Mouse (Mus musculus): ENCODE measurements around the gene Insrr. TPM values are rescaled to one million over a fixed set of nuclear protein-coding genes. Genes with fewer than 3 reads are reported as not detected.
A peak's percentile ranks its signal among the peaks of the same experiment; 100 is the strongest.

The Insrr gene
- polyA plus RNA-seq, 1 experiment from 2014 or later = 0.04 TPM

- Histone ChIP-seq H3K4me2 (ENCODE audit: low read depth, low read length) (no peak overlapping the region), H3K4me3 (ENCODE audit: low read length) (no peak overlapping the region), H3K27me3 (ENCODE audit: control insufficient read depth, insufficient read depth, low read depth, low read length) (peaks cover 3% of the 10 kb centered on the region; the same call in 1 of the 2 replicates), H3K36me3 (ENCODE audit: control insufficient read depth, insufficient read depth, low read length) (no peaks in the 10 kb centered on the region), H3K27ac (ENCODE audit: low read length) (no peak overlapping the region), H3K9ac (ENCODE audit: low read length) (no peak overlapping the region), H3K4me1 (replicated peaks; ENCODE audit: control insufficient read depth, insufficient read depth, low read length) (no peaks in the 10 kb centered on the region), H3K9me3 (ENCODE audit: control insufficient read depth, low read length) (no peaks in the 10 kb centered on the region)
- no peak for ATAC-seq (ENCODE audit: low read depth)
- 3% methylated on average over 4 of the region's 4 CpGs for WGBS
Measured at GRCm38 (mm10) chr3:87838622-87839021, 41.9 kb downstream of the Insrr start.

GRCm38 (mm10) chr3:87840858-87841257, 44.1 kb downstream of the Insrr start:
- H3K4me2 ChIP-seq (ENCODE audit: low read depth, low read length) = no peak overlapping the region
- peaks cover 3% of the 10 kb centered on the region; the same call in 1 of the 2 replicates for H3K27me3 ChIP-seq (ENCODE audit: control insufficient read depth, insufficient read depth, low read depth, low read length)
- no peak overlapping the region for H3K27ac ChIP-seq (ENCODE audit: low read length)
- H3K4me3 ChIP-seq (ENCODE audit: low read length) = no peak overlapping the region
- no peaks in the 10 kb centered on the region for H3K4me1 ChIP-seq (replicated peaks; ENCODE audit: control insufficient read depth, insufficient read depth, low read length)
- ATAC-seq (ENCODE audit: low read depth) = no peak
- no peaks in the 10 kb centered on the region for H3K9me3 ChIP-seq (ENCODE audit: control insufficient read depth, low read length)
- no peaks in the 10 kb centered on the region for H3K36me3 ChIP-seq (ENCODE audit: control insufficient read depth, insufficient read depth, low read length)
- no peak overlapping the region for H3K9ac ChIP-seq (ENCODE audit: low read length)

- no peak overlapping the region for H3K27ac ChIP-seq (ENCODE audit: low read length)
- H3K9me3 ChIP-seq (ENCODE audit: control insufficient read depth, low read length) = no peaks in the 10 kb centered on the region
- WGBS = 74% methylated on average over 4 of the region's 4 CpGs
- no peaks in the 10 kb centered on the region for H3K36me3 ChIP-seq (ENCODE audit: control insufficient read depth, insufficient read depth, low read length)
- no peak for ATAC-seq (ENCODE audit: low read depth)
- H3K4me2 ChIP-seq (ENCODE audit: low read depth, low read length) = no peak overlapping the region
- no peak overlapping the region for H3K9ac ChIP-seq (ENCODE audit: low read length)
- no peak overlapping the region for H3K4me3 ChIP-seq (ENCODE audit: low read length)
- H3K4me1 ChIP-seq (replicated peaks; ENCODE audit: control insufficient read depth, insufficient read depth, low read length) = no peaks in the 10 kb centered on the region
- H3K27me3 ChIP-seq (ENCODE audit: control insufficient read depth, insufficient read depth, low read depth, low read length) = no peaks in the 10 kb centered on the region
Measured at GRCm38 (mm10) chr3:87844981-87845380, 48.2 kb downstream of the Insrr start.

GRCm38 (mm10) chr3:87846186-87846585, 49.4 kb downstream of the Insrr start:
- H3K9ac ChIP-seq (ENCODE audit: low read length) = no peak overlapping the region
- ATAC-seq (ENCODE audit: low read depth) = no peak
- H3K9me3 ChIP-seq (ENCODE audit: control insufficient read depth, low read length) = no peaks in the 10 kb centered on the region
- no peak overlapping the region for H3K27ac ChIP-seq (ENCODE audit: low read length)
- H3K4me2 ChIP-seq (ENCODE audit: low read depth, low read length) = no peak overlapping the region
- WGBS = 59% methylated on average over 4 of the region's 4 CpGs
- H3K4me3 ChIP-seq (ENCODE audit: low read length) = no peak overlapping the region
- H3K27me3 ChIP-seq (ENCODE audit: control insufficient read depth, insufficient read depth, low read depth, low read length) = no peaks in the 10 kb centered on the region
- H3K4me1 ChIP-seq (replicated peaks; ENCODE audit: control insufficient read depth, insufficient read depth, low read length) = no peaks in the 10 kb centered on the region
- H3K36me3 ChIP-seq (ENCODE audit: control insufficient read depth, insufficient read depth, low read length) = no peaks in the 10 kb centered on the region

- Histone ChIP-seq H3K4me3 (ENCODE audit: low read length) (no peak within 1 kb of the TSS), H3K27ac (ENCODE audit: low read length) (no peak within 1 kb of the TSS), H3K4me2 (ENCODE audit: low read depth, low read length) (no peak within 1 kb of the TSS), H3K9me3 (ENCODE audit: control insufficient read depth, low read length) (no peaks in the 10 kb centered on the region), H3K4me1 (replicated peaks; ENCODE audit: control insufficient read depth, insufficient read depth, low read length) (no peaks in the 10 kb centered on the region), H3K9ac (ENCODE audit: low read length) (no peak within 1 kb of the TSS), H3K36me3 (ENCODE audit: control insufficient read depth, insufficient read depth, low read length) (no peaks in the 10 kb centered on the region), H3K27me3 (ENCODE audit: control insufficient read depth, insufficient read depth, low read depth, low read length) (no peaks in the 10 kb centered on the region)
- no peak for ATAC-seq (ENCODE audit: low read depth)
- WGBS = 57% methylated on average over 7 of the region's 7 CpGs
Measured at GRCm38 (mm10) chr3:87846650-87847110, 49.9 kb downstream of the Insrr start, which contains the start of gene Sh2d2a. Sh2d2a (plus strand) TSS chr3:87846755.

- Histone ChIP-seq H3K27ac (ENCODE audit: low read length) (no peak overlapping the region), H3K4me3 (ENCODE audit: low read length) (no peak overlapping the region), H3K27me3 (ENCODE audit: control insufficient read depth, insufficient read depth, low read depth, low read length) (no peaks in the 10 kb centered on the region), H3K36me3 (ENCODE audit: control insufficient read depth, insufficient read depth, low read length) (no peaks in the 10 kb centered on the region), H3K4me2 (ENCODE audit: low read depth, low read length) (no peak overlapping the region), H3K9me3 (ENCODE audit: control insufficient read depth, low read length) (no peaks in the 10 kb centered on the region), H3K9ac (ENCODE audit: low read length) (no peak overlapping the region), H3K4me1 (replicated peaks; ENCODE audit: control insufficient read depth, insufficient read depth, low read length) (no peaks in the 10 kb centered on the region)
- ATAC-seq (ENCODE audit: low read depth) = no peak
- 66% methylated on average over 5 of the region's 5 CpGs for WGBS
Measured at GRCm38 (mm10) chr3:87847680-87848079, 50.9 kb downstream of the Insrr start.

GRCm38 (mm10) chr3:87849117-87849516, 52.4 kb downstream of the Insrr start:
- no peaks in the 10 kb centered on the region for H3K9me3 ChIP-seq (ENCODE audit: control insufficient read depth, low read length)
- no peak overlapping the region for H3K4me3 ChIP-seq (ENCODE audit: low read length)
- no peak overlapping the region for H3K9ac ChIP-seq (ENCODE audit: low read length)
- no peaks in the 10 kb centered on the region for H3K27me3 ChIP-seq (ENCODE audit: control insufficient read depth, insufficient read depth, low read depth, low read length)
- 68% methylated on average over 14 of the region's 14 CpGs for WGBS
- H3K27ac ChIP-seq (ENCODE audit: low read length) = no peak overlapping the region
- H3K4me1 ChIP-seq (replicated peaks; ENCODE audit: control insufficient read depth, insufficient read depth, low read length) = no peaks in the 10 kb centered on the region
- ATAC-seq (ENCODE audit: low read depth) = no peak
- H3K4me2 ChIP-seq (ENCODE audit: low read depth, low read length) = no peak overlapping the region
- H3K36me3 ChIP-seq (ENCODE audit: control insufficient read depth, insufficient read depth, low read length) = no peaks in the 10 kb centered on the region

GRCm38 (mm10) chr3:87854795-87855568, 58.2 kb downstream of the Insrr start:
- ATAC-seq (ENCODE audit: low read depth) = peak; percentile 32

GRCm38 (mm10) chr3:87855936-87856335, 59.2 kb downstream of the Insrr start:
- Histone ChIP-seq H3K9me3 (ENCODE audit: control insufficient read depth, low read length) (no peaks in the 10 kb centered on the region), H3K4me3 (ENCODE audit: low read length) (no peak overlapping the region), H3K9ac (ENCODE audit: low read length) (no peak overlapping the region), H3K4me1 (replicated peaks; ENCODE audit: control insufficient read depth, insufficient read depth, low read length) (peaks cover 7% of the 10 kb centered on the region; the same call in 1 of the 2 replicates), H3K36me3 (ENCODE audit: control insufficient read depth, insufficient read depth, low read length) (peaks cover 18% of the 10 kb centered on the region), H3K27me3 (ENCODE audit: control insufficient read depth, insufficient read depth, low read depth, low read length) (no peaks in the 10 kb centered on the region), H3K27ac (ENCODE audit: low read length) (no peak overlapping the region; the same call in 1 of the 2 replicates), H3K4me2 (ENCODE audit: low read depth, low read length) (no peak overlapping the region)
- 62% methylated on average over 8 of the region's 8 CpGs for WGBS
- ATAC-seq (ENCODE audit: low read depth) = no peak

More at GRCm38 (mm10) chr3:87854795-87855568, 58.2 kb downstream of the Insrr start:
- no peak overlapping the region for H3K27ac ChIP-seq (ENCODE audit: low read length)
- no peaks in the 10 kb centered on the region for H3K27me3 ChIP-seq (ENCODE audit: control insufficient read depth, insufficient read depth, low read depth, low read length)
- WGBS = 39% methylated on average over 7 of the region's 7 CpGs
- no peak overlapping the region for H3K4me3 ChIP-seq (ENCODE audit: low read length)
- no peaks in the 10 kb centered on the region for H3K9me3 ChIP-seq (ENCODE audit: control insufficient read depth, low read length)
- H3K9ac ChIP-seq (ENCODE audit: low read length) = no peak overlapping the region
- peaks cover 7% of the 10 kb centered on the region; the same call in 1 of the 2 replicates for H3K4me1 ChIP-seq (replicated peaks; ENCODE audit: control insufficient read depth, insufficient read depth, low read length)
- no peak overlapping the region for H3K4me2 ChIP-seq (ENCODE audit: low read depth, low read length)
- peaks cover 18% of the 10 kb centered on the region for H3K36me3 ChIP-seq (ENCODE audit: control insufficient read depth, insufficient read depth, low read length)

Data from lung, embryonic 16.5 days (tissue).